Mouse (Mus musculus): Measurements from ENCODE around the gene Glis1.

DNA sequence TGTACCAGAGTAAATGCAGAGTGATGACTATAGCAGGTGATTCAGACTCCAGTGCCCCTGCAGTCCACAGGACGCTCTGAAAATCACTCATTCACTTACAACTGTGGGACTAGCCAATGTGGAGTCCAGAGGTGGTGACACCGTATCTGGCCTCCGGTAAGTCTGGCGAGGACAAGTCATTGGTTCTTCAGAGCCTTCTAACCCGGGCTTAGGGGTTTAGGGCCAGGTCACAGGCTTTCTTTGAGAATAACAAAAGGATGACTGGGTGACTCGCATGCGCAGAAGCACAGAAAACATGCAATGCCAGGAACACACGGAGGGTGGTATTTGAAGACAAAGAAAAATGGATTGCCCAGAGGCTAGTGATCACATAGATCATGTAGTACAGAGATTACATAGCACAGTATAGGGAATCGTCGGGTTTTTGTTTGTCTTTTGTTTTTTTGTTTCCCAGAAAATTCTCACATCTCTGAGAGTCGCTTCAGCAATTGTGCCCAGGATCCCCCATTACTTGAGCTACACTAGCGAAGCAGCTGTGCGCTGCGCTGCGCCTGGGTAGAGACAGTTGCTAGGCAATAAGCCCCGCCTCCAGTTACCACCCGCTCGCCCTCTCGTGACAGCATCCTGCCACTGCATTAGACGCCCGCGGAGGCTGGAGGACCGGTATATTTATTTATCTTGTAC lies 239.4 kb downstream of the Glis1 start:
- TF ChIP-seq POLR2A (IDR thresholded peaks at IDR 0.05; ENCODE audit: extremely low read depth, insufficient read depth, low read length): peak; percentile 73; the same call in 1 of the 2 replicates
- peak; percentile 42 for TF ChIP-seq CTCF (IDR thresholded peaks at IDR 0.05; ENCODE audit: extremely low read depth, insufficient read depth, low read length)

Data from cortical plate, adult 2 months (tissue).